16 mouse cellular contexts compared by ENCODE assay signal in the genomic region with DNA sequence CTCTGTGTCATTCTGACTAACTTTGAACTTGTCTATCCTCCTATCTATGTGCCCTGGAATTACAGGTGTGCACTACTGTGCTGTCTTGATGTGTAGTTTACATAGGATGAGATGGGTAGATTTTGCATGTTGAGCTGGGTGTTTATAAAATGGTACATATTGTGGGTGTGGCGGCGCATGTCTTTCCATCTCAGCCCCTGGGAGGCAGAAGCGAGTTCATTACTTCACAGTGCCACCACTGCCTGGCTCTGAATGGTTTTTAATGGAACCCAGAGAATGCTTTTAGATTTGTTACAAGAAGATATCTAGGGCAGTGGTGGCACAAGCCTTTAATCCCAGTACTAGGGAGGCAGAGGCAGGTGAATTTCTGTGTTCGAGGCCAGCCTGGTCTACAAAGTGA. TPM values are rescaled to one million over a fixed set of nuclear protein-coding genes. Genes with fewer than 3 reads are reported as not detected.
DNase-seq lines count a peak whose midpoint lies in the region; ATAC-seq and TF ChIP-seq lines count a peak whose summit lies in the region.
"Had no signal": no experiment of that assay in that cellular context is flagged by ENCODE, and none has a peak within 500 bp of the region (broad histone marks: within the 10 kb centered on the region; RNA-seq: fewer than 3 reads in every experiment).

No protein-coding gene starts in this region.

- 95% methylated on average over 4 of the region's 4 CpGs for WGBS in lung, postnatal 0 days
- 94% methylated on average over 4 of the region's 4 CpGs for WGBS in limb, embryonic 10.5 days

- H3K9ac ChIP-seq in lung, postnatal 0 days (replicated peaks; ENCODE audit: low read depth), result no peak overlapping the region
- H3K9ac ChIP-seq: embryonic facial prominence, embryonic 13.5 days; kidney, embryonic 15.5 days; lung, embryonic 15.5 days had no signal

- H3K36me3 ChIP-seq in lung, postnatal 0 days (ENCODE audit: insufficient read depth, low read length), result no peaks in the 10 kb centered on the region
- no peaks in the 10 kb centered on the region for H3K36me3 ChIP-seq in limb, embryonic 10.5 days
- H3K36me3 ChIP-seq: embryonic facial prominence, embryonic 13.5 days; G1E; kidney, embryonic 15.5 days; lung, embryonic 15.5 days had no signal

- no peaks in the 10 kb centered on the region for H3K27me3 ChIP-seq in lung, postnatal 0 days (replicated peaks; ENCODE audit: insufficient read depth, low read length)
- no peaks in the 10 kb centered on the region for H3K27me3 ChIP-seq in limb, embryonic 10.5 days (ENCODE audit: low read depth, poor library complexity, severe bottlenecking)
- H3K27me3 ChIP-seq: embryonic facial prominence, embryonic 13.5 days; kidney, embryonic 15.5 days; lung, embryonic 15.5 days had no signal

- H3K9me3 ChIP-seq in lung, postnatal 0 days (ENCODE audit: low read length), result no peaks in the 10 kb centered on the region
- H3K9me3 ChIP-seq in limb, embryonic 10.5 days (replicated peaks), result no peaks in the 10 kb centered on the region
- H3K9me3 ChIP-seq: embryonic facial prominence, embryonic 13.5 days; kidney, embryonic 15.5 days; lung, embryonic 15.5 days had no signal

- no peak overlapping the region for H3K27ac ChIP-seq in lung, postnatal 0 days (ENCODE audit: low read length)
- H3K27ac ChIP-seq in limb, embryonic 10.5 days, result no peak overlapping the region
- H3K27ac ChIP-seq: embryonic facial prominence, embryonic 13.5 days; kidney, embryonic 15.5 days; lung, embryonic 15.5 days had no signal

- no peak overlapping the region for H3K4me3 ChIP-seq in lung, postnatal 0 days (ENCODE audit: low read depth, low read length)
- no peak overlapping the region for H3K4me3 ChIP-seq in limb, embryonic 10.5 days
- H3K4me3 ChIP-seq: embryonic facial prominence, embryonic 13.5 days; myocyte had no signal

- no peak for ATAC-seq in CD4-positive, CD25-positive, alpha-beta regulatory T cell, adult 4 months
- ATAC-seq in lung, postnatal 0 days, result no peak

- peak; percentile 49 for DNase-seq in CD4-positive, CD25-positive, alpha-beta regulatory T cell, adult 2 months (ENCODE audit: low read depth, low spot score)
- DNase-seq in lung, postnatal 0 days (ENCODE audit: low spot score), result no peak
- DNase-seq in lung, postnatal 36 days, result no peak
- peak; percentile 25 for DNase-seq in MN1 (ENCODE audit: low spot score)
- peak; percentile 35 for DNase-seq in naive thymus-derived CD4-positive, alpha-beta T cell, adult 2 months (ENCODE audit: low read depth)
- no peak for DNase-seq in limb, embryonic 10.5 days (ENCODE audit: low spot score)
- DNase-seq in testis, postnatal 10 days (ENCODE audit: low spot score), result no peak
- DNase-seq: cerebellum, adult 11-12 months; gastrocnemius, postnatal 36 days had no signal

- peak; percentile 24 for TF ChIP-seq CTCF in lung, postnatal 0 days (IDR thresholded peaks at IDR 0.05)

- H3K4me1 ChIP-seq in lung, postnatal 0 days (ENCODE audit: insufficient read depth, low read depth, low read length), result no peaks in the 10 kb centered on the region
- peaks cover 11% of the 10 kb centered on the region for H3K4me1 ChIP-seq in limb, embryonic 10.5 days

- no peak for TF ChIP-seq EP300 in lung, postnatal 0 days (IDR thresholded peaks at IDR 0.05)

- H3K4me2 ChIP-seq in lung, postnatal 0 days (replicated peaks; ENCODE audit: low read depth, low read length), result no peak overlapping the region
- H3K4me2 ChIP-seq: heart, embryonic 11.5 days had no signal

RNA-seq across cellular contexts. Expression of gene Dtnb, which starts 2.5 kb away (rescaled TPM):
- 10 to 100 TPM; 25.4 to 28.0 TPM for polyA plus RNA-seq in CD4-positive, CD25-positive, alpha-beta regulatory T cell, adult 4 months (2017; shearing (Covaris generic))
- polyA plus RNA-seq in lung, postnatal 0 days (2015; fragmentation: Nextera tagmentation; extraction: Ambion mirVana), result 14.5 and 18.8 TPM in 2 replicates
- 42.7 and 43.7 TPM in 2 replicates for polyA plus RNA-seq in limb, embryonic 10.5 days (2016; fragmentation: Nextera tagmentation; extraction: Ambion mirVana)
- polyA plus RNA-seq: G1E had no signal

Comparison
In these comparisons a context has a peak if more than half of its experiments do, and no peak if none do; other contexts are left out.
1. DNase-seq: peak in CD4-positive, CD25-positive, alpha-beta regulatory T cell, adult 2 months (single experiment), MN1 (single experiment) and naive thymus-derived CD4-positive, alpha-beta T cell, adult 2 months (single experiment); none in lung, postnatal 0 days (single experiment), lung, postnatal 36 days (single experiment), limb, embryonic 10.5 days (single experiment) and testis, postnatal 10 days (single experiment).